Mouse (Mus musculus): ENCODE data around the gene Eef2k.
"Not testable (repeated sequence)": the region's sequence is repeated elsewhere in the genome, so short reads cannot be mapped to it uniquely, and the experiment has no call there.

Eef2k gene

GRCm38 (mm10) chr7:120882674-120883073 is 40.0 kb downstream of the Eef2k start:
- no peak for DNase-seq

DNA sequence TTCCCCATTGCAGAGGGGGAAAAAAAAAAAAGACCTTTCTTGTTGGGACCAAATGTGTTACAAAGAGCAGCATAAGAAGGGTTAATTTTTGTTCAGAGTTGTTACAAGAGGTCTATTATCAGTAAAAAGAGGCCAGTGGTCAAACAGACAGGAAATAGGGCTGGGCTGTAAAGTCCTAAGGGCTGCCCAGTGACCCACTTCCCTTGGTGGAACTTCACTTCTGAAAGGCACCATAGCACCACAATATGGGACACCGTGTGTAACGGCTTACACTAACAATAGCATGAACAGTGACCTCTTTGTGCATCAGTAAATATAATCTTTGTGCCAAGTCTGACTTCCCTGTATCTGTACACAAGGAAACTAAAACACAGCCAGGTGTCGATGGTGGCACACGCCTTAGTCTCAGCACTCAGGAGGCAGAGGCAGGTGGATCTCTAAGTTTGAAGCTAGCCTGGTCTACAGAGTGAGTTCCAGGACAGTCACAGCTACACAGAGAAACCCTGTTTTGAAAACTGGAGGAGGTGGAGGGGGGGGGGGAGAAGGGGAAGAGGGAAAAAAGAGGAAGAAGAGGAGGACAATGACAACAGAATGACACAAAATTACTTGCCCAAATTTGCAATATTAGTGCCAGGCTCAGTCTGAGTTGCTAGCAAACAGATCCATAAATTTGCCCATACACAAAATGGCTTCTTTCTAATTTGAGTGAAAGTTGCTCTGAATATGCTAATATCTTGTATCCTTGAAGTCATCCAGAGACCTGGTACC is 41.1 kb downstream of the Eef2k start:
- no peak for DNase-seq

DNA sequence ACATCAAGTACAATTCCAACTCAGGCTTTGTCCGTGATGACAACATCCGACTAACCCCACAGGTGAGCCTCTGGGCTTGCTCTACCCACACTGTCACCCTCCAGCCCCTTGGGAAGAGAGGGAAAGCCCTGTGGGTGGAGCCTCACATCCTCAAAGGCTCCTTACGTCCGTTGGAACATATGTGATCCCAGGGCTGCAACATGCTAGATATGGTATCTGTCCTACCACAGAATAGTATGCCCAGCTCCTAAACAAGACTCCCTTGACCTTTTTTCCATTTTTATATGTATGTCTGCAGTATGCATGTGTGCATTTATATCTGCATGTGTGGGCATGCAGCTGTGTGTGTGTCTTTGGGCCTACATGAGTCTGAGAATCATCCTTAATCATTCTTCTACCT is 42.1 kb downstream of the Eef2k start:
- DNase-seq: no peak

GRCm38 (mm10) chr7:120893123-120893522 is 50.5 kb downstream of the Eef2k start:
- DNase-seq: no peak

DNA sequence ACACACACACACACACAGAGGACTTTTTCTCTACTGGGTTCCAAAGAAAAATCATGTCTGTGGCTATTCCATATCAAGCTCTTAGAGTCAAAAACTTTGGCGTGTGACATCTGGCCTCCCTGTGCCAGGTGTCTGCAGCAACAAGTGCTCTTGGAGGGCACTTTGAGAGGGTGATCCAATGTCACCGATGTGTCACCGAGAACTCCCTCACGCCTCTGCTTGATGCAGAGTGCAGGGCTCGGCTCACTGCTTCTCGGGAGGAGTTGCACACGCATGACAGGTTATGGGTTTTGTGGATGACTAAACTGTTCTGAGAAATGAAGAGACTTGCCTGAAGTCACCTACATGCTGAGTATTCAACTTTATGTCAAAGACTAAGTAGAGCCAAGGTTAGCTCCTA is 54.4 kb downstream of the Eef2k start:
- no peak for DNase-seq

DNA sequence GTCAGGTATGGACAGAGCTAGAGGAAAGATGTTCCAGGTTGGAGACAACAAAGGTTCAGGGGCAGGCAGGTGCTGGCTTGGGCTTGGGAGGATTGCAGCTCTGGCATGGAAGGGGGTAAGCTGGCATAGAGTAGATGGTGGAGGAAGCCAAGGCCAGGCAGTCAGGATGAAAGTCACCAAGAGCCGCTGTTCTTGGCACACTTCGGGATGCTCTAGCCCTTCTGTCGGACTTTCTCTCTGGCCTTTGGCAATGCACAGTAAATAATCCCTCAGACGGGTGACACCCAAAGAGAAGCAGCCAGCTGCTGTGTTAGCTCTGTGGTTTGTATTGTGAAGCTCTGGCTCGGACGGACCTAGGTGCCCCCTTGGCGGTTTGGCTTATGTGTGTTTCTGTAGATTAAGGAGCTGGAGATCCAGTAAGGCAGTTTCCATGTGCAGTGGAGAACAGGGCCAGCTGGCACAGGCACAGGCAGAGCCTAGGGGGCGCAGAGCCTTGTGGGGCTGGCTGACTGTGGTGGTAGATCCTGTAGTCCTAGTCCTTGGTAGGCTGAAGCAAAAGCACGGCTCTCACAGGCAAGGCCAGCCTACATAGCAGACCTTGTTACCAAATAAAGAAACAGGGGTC is 55.2 kb downstream of the Eef2k start:
- no peak for DNase-seq

- DNase-seq: no peak
Measured at GRCm38 (mm10) chr7:120900191-120900590, 57.6 kb downstream of the Eef2k start.

DNA sequence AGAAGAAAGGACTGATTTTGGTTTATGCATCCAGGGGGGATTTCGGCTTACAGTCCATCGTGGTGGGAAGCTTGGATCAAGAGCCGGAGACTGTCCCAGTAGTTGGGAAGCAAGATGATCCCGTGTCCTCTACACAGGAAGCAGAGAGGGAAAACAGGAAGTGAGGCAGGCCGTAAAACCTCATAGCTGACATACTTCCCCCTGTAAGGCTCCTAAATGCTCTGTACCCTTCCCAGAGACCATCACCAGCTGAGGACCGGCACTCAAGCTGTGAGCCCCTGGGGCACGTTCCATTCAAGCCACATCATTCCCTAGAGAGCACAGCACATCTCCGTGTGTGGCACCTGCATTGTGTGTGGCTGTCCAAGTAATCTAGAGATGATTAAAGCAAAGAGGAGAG is 59.1 kb downstream of the Eef2k start:
- DNase-seq: no peak

DNA sequence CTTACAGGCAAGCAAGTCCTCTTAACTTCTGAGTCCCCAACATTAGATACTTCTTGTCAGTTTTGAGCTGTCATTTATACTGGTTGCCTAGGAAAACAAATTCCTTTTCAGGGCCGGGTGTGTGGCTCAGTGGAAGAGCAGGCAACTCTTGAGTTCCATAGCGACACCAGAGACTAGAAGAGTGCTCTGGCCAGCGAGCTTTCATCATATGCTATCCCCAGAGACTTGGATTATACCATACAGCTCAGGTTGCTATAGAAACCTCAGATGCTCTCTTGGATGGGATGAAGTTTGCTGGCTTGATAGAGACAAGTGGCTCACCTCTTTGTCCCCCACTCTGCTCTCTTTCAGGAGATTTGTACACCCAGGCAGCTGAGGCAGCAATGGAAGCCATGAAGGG is 60.3 kb downstream of the Eef2k start:
- no peak for DNase-seq

- not testable (repeated sequence) for DNase-seq
Measured at GRCm38 (mm10) chr7:120910172-120910571, 67.5 kb downstream of the Eef2k start.

- DNase-seq: not testable (repeated sequence)
Measured at GRCm38 (mm10) chr7:120911268-120911667, 68.6 kb downstream of the Eef2k start.

GRCm38 (mm10) chr7:120913332-120913731 is 70.7 kb downstream of the Eef2k start:
- no peak for DNase-seq

GRCm38 (mm10) chr7:120916262-120916875 is 73.7 kb downstream of the Eef2k start:
- no peak for DNase-seq

DNA sequence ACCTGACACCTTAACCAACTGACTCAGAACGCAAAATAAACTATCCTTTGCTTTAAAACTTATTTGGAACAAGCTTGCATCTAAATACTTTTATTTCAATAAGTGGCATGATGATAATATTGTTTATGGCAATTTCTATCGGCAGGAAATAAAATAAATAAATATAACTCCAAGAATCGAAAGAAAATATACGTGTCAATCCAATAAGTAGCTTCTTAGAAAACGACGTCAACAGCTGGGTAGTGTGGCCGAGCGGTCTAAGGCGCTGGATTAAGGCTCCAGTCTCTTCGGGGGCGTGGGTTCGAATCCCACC is 74.6 kb downstream of the Eef2k start:
- DNase-seq: no peak

DNA sequence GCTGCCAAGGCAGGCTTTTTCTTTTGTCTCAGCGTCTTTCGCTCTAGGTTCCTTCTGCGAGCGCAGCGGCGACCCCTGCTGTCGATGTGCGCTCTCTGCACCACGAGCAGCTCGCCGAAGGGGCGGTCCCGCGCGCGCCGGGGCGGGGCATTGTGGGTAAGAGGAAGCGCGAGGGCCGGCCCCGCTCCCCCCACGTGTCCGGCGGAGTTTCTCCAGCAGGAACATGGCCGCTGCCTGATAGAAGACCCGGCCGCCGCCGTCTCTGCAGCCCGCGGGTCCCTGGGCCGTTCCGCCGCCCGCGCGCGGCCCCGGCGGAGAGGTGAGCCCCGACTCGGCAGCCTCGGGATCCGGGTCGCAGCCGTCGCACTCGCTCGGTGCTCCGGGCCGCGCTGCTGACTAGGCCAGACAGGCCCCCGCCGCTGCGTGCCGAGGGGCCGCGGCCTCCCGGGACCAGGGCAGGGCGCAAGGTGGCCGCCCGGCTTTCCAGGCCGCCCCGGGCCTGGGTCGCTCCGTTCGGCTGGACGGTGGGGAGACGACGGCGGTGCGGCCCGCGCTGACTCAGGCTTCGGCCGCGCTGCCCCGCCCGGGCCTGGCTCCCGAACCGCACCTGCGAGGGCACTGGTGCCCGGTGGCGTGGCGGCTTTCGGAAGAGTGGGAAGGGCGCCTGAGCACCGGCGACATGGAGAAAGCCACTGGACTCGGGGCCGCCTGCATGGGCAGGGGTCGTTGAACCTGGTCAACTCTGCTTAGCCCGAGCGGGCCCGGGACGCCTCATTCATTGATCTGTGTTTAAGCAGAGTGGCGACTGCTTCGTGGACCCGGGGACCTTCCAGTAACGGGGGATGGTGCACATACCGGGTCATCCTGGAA is 75.2 kb downstream of the Eef2k start, which contains the start of gene Polr3e:
Gene Polr3e, plus strand, starts transcription at position 153 of the 870 bp plus-strand sequence.
- DNase-seq: peak; percentile 99

GRCm38 (mm10) chr7:120918526-120918962 is 75.9 kb downstream of the Eef2k start:
- DNase-seq: peak; percentile 35

DNA sequence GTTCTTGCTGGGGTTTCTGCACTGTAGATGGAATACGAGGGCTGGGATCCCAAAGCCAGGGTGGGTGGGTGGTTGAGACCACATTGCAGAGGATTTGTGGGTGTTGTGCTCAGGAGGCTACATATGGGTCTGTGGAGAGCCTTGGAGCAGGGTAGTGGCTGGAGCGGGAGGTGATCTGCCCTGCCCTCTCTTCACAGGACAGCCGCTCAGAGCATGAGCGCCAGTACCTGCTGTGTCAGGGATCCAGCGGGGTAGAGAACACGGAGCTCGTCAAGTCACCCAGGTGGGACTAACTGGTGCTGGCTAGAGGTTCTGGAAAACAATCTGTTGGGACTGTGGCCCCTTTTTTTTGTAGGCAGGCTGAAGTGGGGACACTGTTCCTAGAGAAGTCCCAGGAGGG is 90.5 kb downstream of the Eef2k start:
- no peak for DNase-seq

- no peak for DNase-seq
Measured at GRCm38 (mm10) chr7:120933680-120934195, 91.1 kb downstream of the Eef2k start.

- peak; percentile 44 for DNase-seq
Measured at GRCm38 (mm10) chr7:120934716-120935115, 92.1 kb downstream of the Eef2k start.

- no peak for DNase-seq
Measured at GRCm38 (mm10) chr7:120936522-120936921, 93.9 kb downstream of the Eef2k start.

- no peak for DNase-seq
Measured at GRCm38 (mm10) chr7:120938206-120938605, 95.6 kb downstream of the Eef2k start.

DNA sequence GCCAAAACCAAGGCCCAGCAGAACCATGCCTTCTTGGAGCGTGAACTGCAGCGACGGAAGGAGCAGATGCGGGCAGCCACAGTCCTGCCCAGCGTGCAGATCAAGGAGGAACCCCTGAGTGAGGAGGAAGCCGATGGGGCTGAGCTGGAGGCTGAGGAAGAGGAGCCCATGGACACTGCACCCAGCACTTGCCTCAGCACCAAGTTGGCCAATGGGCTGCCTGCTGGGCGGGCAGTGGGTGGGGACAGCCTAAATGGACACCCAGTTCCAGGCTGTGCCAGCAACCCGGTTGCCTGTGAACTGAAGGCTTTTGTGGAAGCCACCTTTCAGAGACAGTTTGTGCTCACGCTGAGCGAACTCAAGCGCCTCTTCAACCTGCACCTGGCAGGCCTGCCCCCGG is 97.7 kb downstream of the Eef2k start:
- no peak for DNase-seq

- no peak for DNase-seq
Measured at GRCm38 (mm10) chr7:120941214-120941613, 98.6 kb downstream of the Eef2k start.
